Mouse (Mus musculus): ENCODE results near the gene Agbl3. TPM values are rescaled to one million over a fixed set of nuclear protein-coding genes. Genes with fewer than 3 reads are reported as not detected.

Gene Agbl3
- polyA plus RNA-seq, 1 experiment = 4.7 TPM

DNA sequence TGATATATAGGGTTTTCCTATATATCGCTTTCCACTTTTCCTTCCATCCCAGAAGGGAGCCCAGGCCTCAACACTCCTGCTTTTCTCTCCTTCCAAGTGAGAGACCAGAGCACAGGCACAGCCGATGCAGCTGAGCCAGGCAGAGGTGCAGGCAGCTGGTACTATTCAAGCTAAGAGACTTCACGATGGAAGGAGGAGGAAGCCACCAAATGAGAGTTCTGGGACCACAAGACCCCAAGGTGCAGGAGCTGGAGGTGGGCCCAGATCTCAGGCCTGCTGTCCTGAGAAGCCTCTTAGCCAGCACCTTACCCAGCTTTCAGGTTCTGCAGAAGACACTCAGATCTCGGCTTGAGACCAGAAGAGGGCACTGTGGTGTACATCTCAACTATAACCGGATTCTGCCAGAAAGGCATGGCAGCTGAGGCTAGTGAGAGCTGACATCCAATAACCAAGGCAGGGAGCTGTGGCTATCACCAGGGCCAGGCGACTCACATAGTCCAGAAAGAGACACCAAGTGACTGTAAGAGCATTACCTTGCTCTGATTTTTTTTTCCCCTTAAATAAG is 99.8 kb downstream of the Agbl3 start:
- Histone ChIP-seq H3K4me3 (ENCODE audit: control insufficient read depth, insufficient read depth, low read length) (no peak overlapping the region), H3K27me3 (ENCODE audit: control insufficient read depth, insufficient read depth, low read length) (no peaks in the 10 kb centered on the region), H3K4me1 (replicated peaks; ENCODE audit: control insufficient read depth, insufficient read depth, low read length) (peaks cover 28% of the 10 kb centered on the region), H3K36me3 (ENCODE audit: control insufficient read depth, insufficient read depth, low read length) (no peaks in the 10 kb centered on the region; the same call in 1 of the 2 replicates), H3K27ac (ENCODE audit: control insufficient read depth, insufficient read depth, low read length) (no peak overlapping the region)
- peak; percentile 66 for DNase-seq
- 58% methylated on average over 6 of the region's 6 CpGs for WGBS
- TF ChIP-seq POLR2A (IDR thresholded peaks at IDR 0.05; ENCODE audit: control insufficient read depth, extremely low read depth, insufficient read depth, low read length, poor library complexity) = no peak
- no peak for TF ChIP-seq CTCF (IDR thresholded peaks at IDR 0.05; ENCODE audit: borderline replicate concordance, control insufficient read depth, extremely low read depth, insufficient read depth, low read length, poor library complexity)

DNA sequence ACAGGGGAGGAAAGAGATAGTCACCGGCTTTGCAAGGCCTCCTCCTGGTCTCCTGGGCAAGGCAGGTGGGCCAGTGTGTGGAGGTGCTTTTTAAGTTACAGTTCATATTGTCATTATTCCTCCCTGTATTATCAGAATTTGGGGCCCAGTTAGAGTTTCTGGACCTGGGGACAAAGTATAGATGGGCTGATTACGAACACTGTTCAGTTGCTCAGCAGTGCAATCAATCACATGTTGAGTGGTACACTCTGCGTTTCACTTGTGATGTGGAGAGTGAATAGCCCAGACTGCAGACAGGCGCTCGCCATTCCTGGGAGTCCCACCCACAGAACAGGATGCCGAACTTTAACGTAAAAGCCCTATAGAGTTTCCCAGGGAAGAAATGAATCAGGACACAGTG is 104.5 kb downstream of the Agbl3 start:
- DNase-seq = no peak
- Histone ChIP-seq H3K4me3 (ENCODE audit: control insufficient read depth, insufficient read depth, low read length) (no peak overlapping the region), H3K36me3 (ENCODE audit: control insufficient read depth, insufficient read depth, low read length) (peaks cover 15% of the 10 kb centered on the region), H3K27ac (ENCODE audit: control insufficient read depth, insufficient read depth, low read length) (no peak overlapping the region), H3K27me3 (ENCODE audit: control insufficient read depth, insufficient read depth, low read length) (no peaks in the 10 kb centered on the region), H3K4me1 (replicated peaks; ENCODE audit: control insufficient read depth, insufficient read depth, low read length) (0 out of 2 replicates have a peak, but pooled peaks cover 2% of the 10 kb centered on the region)
- TF ChIP-seq CTCF (IDR thresholded peaks at IDR 0.05; ENCODE audit: borderline replicate concordance, control insufficient read depth, extremely low read depth, insufficient read depth, low read length, poor library complexity) (no peak), POLR2A (IDR thresholded peaks at IDR 0.05; ENCODE audit: control insufficient read depth, extremely low read depth, insufficient read depth, low read length, poor library complexity) (no peak)
- 95% methylated on average over 7 of the region's 7 CpGs for WGBS

DNA sequence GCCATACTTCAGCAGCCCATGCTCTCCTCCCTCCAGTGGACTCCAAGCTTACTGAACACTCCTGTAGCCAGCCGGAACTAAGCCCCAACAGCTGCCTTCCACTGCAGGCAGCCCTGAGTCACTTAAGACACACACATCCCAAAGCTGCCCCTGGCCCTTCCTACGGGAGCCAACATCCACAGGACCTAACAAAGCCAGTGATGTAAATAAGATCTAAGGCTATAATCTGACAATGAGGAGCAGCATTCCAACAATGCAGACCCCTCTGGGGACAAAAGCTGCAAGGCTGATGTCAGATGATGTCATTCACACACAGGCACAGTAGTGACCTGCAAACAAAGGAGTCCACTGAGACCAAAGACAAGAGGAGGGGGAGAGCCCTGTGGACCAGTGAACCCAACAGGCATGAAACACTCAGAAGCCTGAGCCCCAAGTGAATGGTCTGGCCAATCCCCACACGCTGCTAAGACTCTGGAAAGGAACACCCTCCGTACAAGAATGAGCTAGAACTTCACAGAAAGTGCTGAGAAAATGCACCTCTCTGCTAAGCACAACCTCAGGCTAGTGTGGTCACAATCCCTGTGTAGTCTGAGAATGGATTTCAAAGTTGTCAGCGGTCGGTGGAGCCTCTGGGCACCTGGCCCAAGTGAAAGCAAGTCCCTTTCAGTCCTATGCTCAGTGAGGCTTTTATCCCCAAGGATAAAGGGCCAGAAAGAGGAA is 107.1 kb downstream of the Agbl3 start:
- 92% methylated on average over 6 of the region's 6 CpGs for WGBS
- Histone ChIP-seq H3K27me3 (ENCODE audit: control insufficient read depth, insufficient read depth, low read length) (no peaks in the 10 kb centered on the region), H3K36me3 (ENCODE audit: control insufficient read depth, insufficient read depth, low read length) (peaks cover 20% of the 10 kb centered on the region), H3K4me1 (replicated peaks; ENCODE audit: control insufficient read depth, insufficient read depth, low read length) (no peaks in the 10 kb centered on the region), H3K27ac (ENCODE audit: control insufficient read depth, insufficient read depth, low read length) (no peak overlapping the region), H3K4me3 (ENCODE audit: control insufficient read depth, insufficient read depth, low read length) (no peak overlapping the region)
- TF ChIP-seq CTCF (IDR thresholded peaks at IDR 0.05; ENCODE audit: borderline replicate concordance, control insufficient read depth, extremely low read depth, insufficient read depth, low read length, poor library complexity) = no peak
- TF ChIP-seq POLR2A (IDR thresholded peaks at IDR 0.05; ENCODE audit: control insufficient read depth, extremely low read depth, insufficient read depth, low read length, poor library complexity) = no peak
- no peak for DNase-seq

DNA sequence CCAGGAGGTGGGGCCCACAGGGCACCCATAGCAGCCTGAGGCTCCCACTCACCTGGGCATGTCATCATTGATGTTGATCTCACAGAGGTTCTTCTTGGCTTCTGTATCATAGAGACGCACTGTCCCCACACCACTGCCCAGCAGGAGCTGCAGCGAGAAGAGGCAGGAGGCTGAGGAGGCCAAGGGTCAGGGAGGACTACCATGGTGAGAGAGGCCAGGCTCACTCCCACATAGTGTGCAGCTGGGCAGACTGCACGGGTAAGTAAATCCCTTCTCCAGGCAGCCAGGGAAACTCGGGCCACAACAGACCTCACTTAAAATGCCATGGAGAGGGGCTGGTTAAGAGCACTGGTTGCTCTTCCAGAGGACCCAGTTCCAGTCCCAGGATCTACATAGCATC is 109.0 kb downstream of the Agbl3 start:
- 98% methylated on average over 4 of the region's 4 CpGs for WGBS
- Histone ChIP-seq H3K36me3 (ENCODE audit: control insufficient read depth, insufficient read depth, low read length) (peaks cover 24% of the 10 kb centered on the region), H3K27me3 (ENCODE audit: control insufficient read depth, insufficient read depth, low read length) (no peaks in the 10 kb centered on the region), H3K4me1 (replicated peaks; ENCODE audit: control insufficient read depth, insufficient read depth, low read length) (no peaks in the 10 kb centered on the region), H3K4me3 (ENCODE audit: control insufficient read depth, insufficient read depth, low read length) (no peak overlapping the region), H3K27ac (ENCODE audit: control insufficient read depth, insufficient read depth, low read length) (no peak overlapping the region)
- TF ChIP-seq POLR2A (IDR thresholded peaks at IDR 0.05; ENCODE audit: control insufficient read depth, extremely low read depth, insufficient read depth, low read length, poor library complexity) (no peak), CTCF (IDR thresholded peaks at IDR 0.05; ENCODE audit: borderline replicate concordance, control insufficient read depth, extremely low read depth, insufficient read depth, low read length, poor library complexity) (no peak)
- no peak for DNase-seq

DNA sequence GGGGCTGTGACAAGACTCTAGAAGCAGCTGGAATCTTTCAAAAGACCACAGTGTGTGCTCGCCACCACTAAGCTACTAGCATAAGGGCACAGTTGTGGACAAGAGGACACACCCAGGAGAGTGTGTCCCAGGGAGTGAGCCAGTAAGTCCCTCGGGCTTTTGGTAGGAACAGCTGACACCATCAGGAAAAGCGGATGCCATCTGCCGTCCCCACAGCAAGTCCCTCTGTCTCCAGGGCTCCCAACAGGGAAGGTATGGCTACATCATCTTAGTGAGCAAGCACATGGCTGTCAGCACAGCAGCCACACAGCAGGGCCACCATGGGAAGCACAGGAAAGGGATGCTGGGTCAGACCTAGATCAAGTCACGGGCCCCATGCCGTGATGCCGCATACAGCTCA is 115.3 kb downstream of the Agbl3 start:
- no peak for DNase-seq
- H3K4me3 ChIP-seq (ENCODE audit: control insufficient read depth, insufficient read depth, low read length) = no peak overlapping the region
- over 99% methylated on average over 7 of the region's 7 CpGs for WGBS
- TF ChIP-seq CTCF (IDR thresholded peaks at IDR 0.05; ENCODE audit: borderline replicate concordance, control insufficient read depth, extremely low read depth, insufficient read depth, low read length, poor library complexity) (no peak), POLR2A (IDR thresholded peaks at IDR 0.05; ENCODE audit: control insufficient read depth, extremely low read depth, insufficient read depth, low read length, poor library complexity) (no peak)
- H3K4me1 ChIP-seq (replicated peaks; ENCODE audit: control insufficient read depth, insufficient read depth, low read length) = no peaks in the 10 kb centered on the region
- peaks cover 40% of the 10 kb centered on the region for H3K36me3 ChIP-seq (ENCODE audit: control insufficient read depth, insufficient read depth, low read length)
- H3K27me3 ChIP-seq (ENCODE audit: control insufficient read depth, insufficient read depth, low read length) = no peaks in the 10 kb centered on the region
- no peak overlapping the region for H3K27ac ChIP-seq (ENCODE audit: control insufficient read depth, insufficient read depth, low read length)

DNA sequence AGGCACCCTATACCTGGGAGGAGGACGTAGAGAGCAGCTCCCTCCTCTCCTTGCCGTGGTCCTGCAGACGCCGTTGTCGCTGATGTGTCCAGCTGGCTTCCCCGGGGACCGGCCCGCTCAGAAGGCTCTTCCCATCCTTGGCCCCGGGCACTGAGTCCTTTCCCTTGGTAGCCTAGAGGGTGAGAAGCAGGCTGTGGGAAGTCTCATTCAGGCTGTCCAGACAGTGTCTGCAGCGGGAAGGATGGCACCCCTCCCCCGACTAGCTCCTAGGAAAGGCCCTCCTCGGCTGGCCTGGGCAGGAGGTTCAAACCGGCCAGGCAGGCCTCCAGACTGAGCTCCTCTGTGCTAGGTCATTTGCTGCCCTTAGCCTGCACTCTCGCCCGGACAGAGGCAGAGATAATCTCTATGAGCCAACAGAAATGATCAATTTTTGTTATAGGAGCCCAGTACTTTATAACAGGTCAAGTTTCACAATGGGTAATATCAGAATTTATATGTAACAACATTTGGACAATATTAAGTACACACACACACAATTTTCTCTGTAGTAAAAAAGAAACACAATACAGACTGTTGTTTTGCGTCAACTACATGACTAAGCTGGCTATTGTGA is 116.0 kb downstream of the Agbl3 start:
- DNase-seq = no peak
- Histone ChIP-seq H3K36me3 (ENCODE audit: control insufficient read depth, insufficient read depth, low read length) (peaks cover 44% of the 10 kb centered on the region), H3K4me3 (ENCODE audit: control insufficient read depth, insufficient read depth, low read length) (no peak overlapping the region), H3K27me3 (ENCODE audit: control insufficient read depth, insufficient read depth, low read length) (no peaks in the 10 kb centered on the region), H3K4me1 (replicated peaks; ENCODE audit: control insufficient read depth, insufficient read depth, low read length) (no peaks in the 10 kb centered on the region), H3K27ac (ENCODE audit: control insufficient read depth, insufficient read depth, low read length) (no peak overlapping the region)
- 94% methylated on average over 16 of the region's 16 CpGs for WGBS
- TF ChIP-seq CTCF (IDR thresholded peaks at IDR 0.05; ENCODE audit: borderline replicate concordance, control insufficient read depth, extremely low read depth, insufficient read depth, low read length, poor library complexity) = no peak
- no peak for TF ChIP-seq POLR2A (IDR thresholded peaks at IDR 0.05; ENCODE audit: control insufficient read depth, extremely low read depth, insufficient read depth, low read length, poor library complexity)

Data from thymus, adult 2 months (tissue).